Mouse (Mus musculus) telencephalon, adult 2 months (tissue): ENCODE results near the gene Cdkl3.

Source experiments
- DNase-seq: peaks from one replicate; pipeline ENCODE4 v3.0.0-alpha.2; 2011; ENCODE audit warnings: low read depth, low spot score

Gene Cdkl3

DNA sequence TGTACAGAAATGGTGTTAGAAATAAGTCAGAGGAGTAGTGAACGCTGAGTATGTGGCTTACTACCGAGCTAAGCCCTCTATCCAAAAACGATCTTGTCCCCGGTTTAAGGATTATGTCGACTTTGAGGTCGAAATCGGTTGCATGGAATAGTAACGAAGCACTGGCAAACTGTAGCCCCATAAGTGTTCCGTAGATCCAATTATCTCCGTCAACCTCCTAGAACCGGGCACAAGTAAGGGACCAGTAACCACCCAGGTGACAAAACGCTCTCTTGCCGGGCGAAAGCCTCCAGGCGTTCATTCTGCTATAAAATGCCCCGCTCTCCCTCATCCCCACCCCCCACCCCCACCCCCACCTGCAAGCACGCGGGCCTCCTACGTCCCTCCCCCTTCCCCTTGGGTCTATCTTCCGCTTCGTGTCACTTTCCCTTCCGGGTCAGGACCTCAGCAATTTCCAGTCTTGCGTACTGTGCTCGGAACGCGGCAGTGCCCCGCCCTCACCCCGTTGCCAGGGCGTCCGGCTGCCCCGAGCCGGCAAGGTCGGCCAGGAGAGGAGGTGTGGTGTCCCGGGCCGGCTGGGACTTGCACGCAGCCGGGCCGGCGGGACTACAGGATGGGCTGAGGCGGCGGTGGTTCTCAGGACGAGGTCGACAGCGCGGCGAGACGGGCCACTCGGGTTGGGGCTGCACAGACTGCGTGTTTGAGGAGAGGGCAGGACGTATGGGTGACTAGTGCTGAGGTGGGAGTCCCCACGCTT is at the start of gene Cdkl3:
Gene Cdkl3 (plus strand): TSS at position 450 of the 757 bp plus-strand sequence.
- peak; percentile 90 for DNase-seq

- no peak for DNase-seq
Measured at GRCm38 (mm10) chr11:51956112-51956511, 47.9 kb upstream of the Cdkl3 start.

GRCm38 (mm10) chr11:51957760-51958159 is 46.3 kb upstream of the Cdkl3 start:
- no peak for DNase-seq

DNA sequence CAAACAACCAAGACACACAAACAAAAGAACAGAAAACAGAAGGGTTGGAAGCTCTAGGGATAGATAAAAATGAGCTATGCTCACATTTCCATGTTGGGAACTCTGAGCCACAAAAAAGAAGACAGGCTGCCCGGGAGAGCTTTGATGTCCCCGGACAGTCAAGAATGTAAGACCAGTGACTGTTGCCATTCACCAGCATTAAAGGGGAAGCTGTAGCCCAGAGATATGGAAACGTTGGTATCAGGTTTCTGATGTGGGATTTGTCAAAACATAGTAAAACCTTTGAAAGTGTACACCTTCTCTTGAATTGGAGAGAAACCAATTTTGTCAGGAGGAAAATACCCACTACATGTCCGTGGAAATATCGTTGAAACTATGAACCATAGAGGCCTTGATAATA is 44.5 kb upstream of the Cdkl3 start:
- DNase-seq: no peak

- DNase-seq: no peak
Measured at GRCm38 (mm10) chr11:51960061-51960460, 44.0 kb upstream of the Cdkl3 start.

DNA sequence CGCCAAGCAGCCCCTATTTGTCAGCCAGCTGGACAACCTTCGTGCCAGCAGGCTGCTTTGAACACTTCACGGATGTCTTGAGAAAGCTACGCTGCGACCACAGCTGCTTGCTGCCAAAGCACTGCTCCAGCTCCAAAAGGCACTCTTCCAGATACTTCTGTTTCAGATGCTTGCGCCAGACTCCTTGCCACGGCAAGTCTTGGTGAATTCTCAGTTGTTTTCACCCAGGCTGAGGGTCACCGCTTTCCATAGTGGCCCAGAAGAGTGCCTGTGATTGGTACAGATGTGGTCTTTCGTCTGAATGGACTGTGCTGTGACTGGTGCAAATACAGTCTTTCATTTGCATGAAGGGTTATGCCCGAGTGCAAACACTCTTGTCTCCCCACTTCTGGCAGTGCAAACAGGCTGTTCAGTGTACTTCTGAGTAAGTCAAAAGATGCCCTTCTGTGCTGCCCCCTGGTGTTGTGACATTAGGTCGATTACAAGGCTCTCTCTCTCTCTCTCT is 43.0 kb upstream of the Cdkl3 start:
- no peak for DNase-seq

GRCm38 (mm10) chr11:51961761-51962160 is 42.3 kb upstream of the Cdkl3 start:
- no peak for DNase-seq

DNA sequence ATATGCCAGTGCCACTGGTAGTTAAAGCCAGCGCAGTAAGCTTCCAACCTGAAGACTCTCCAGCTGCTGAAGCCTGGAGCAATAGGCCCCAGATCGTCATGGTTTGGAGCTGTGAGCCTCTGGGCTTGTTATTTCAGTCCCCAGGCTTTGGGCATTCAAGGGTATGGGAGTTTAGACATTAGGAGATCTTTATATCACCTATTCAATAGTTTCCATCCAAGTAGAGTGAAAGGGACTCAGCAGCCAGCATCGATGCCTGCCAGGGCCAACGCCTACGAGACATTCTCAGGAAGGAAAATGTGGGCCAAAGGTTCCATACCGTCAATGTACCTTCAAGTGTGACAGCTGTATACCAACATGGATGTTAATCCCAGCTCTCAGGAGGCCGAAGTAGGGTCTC is 41.7 kb upstream of the Cdkl3 start:
- no peak for DNase-seq

DNA sequence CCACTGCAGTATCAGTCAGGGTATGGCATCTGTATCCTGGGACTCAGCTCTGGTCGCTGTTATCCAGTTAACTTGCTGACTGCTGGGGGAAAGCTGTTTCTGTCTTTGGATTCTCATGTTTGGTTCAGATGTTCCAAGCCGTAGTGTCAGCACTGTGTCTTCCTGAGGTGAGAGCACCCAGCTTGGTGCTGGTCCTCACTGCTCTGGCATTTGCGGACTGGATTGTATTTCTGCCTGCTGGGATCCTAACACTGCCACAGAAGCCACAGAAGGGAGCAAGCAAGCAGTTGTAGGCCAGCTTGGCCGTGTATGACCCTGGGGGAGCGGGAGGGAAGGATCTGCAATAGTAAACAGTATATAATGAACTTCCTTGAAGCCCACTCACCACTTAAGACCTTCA is 37.4 kb upstream of the Cdkl3 start:
- no peak for DNase-seq

DNA sequence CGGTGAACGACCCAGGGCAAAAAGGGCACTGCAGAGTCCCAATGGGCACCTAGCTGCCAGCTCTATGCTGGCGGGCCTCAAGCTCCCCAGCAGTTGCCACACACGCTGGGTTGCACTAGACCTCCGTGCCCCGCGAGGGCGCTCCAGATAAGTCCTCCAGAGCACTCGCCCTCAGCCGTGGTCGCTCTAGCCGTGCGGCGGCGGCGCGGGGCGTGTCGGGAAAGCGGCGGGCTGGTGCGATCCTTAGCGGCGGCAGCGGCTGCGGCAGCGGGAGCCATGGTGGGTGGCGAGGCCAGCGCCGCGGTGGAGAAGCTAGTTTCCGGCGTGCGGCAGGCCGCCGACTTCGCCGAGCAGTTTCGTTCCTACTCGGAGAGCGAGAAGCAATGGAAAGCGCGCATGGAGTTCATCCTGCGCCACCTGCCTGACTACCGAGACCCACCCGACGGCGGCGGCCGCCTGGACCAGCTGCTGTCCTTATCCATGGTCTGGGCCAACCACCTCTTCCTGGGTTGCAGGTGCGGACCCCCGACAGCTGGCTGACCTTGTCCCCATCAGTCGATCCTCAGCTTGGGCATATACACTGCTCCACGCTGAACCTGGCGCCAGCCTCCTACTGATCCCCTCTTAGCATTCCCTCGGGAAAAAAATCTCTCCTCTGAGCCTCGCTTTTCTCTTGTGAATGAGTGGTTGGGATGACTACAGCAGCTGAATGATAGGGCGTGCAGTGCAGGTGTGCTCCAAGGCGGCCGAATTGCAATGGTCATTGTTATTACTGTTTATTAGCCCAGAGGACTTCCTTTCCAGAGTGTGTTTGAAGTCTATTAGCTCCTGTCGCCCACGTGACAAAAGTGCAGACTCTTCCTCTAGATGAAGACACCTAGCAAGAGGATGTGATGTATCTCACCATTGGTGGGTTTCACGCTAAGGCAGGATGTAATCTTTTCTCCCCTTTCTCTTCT is 36.3 kb upstream of the Cdkl3 start, which contains the start of gene Cdkn2aipnl:
Gene Cdkn2aipnl (plus strand): TSS at position 219 of the 959 bp plus-strand sequence.
- DNase-seq: peak; percentile 84

GRCm38 (mm10) chr11:51968896-51969295 is 35.1 kb upstream of the Cdkl3 start:
- no peak for DNase-seq

- no peak for DNase-seq
Measured at GRCm38 (mm10) chr11:51969511-51969910, 34.5 kb upstream of the Cdkl3 start.

GRCm38 (mm10) chr11:51971644-51972043 is 32.4 kb upstream of the Cdkl3 start:
- DNase-seq: no peak

GRCm38 (mm10) chr11:51999611-52000289 is 4.3 kb upstream of the Cdkl3 start:
- no peak for DNase-seq

- DNase-seq: peak; percentile 98
Measured at GRCm38 (mm10) chr11:52000290-52000962, 3.6 kb upstream of the Cdkl3 start, which contains the start of gene Ube2b. TSS of gene Ube2b (minus strand) at chr11:52000762.

DNA sequence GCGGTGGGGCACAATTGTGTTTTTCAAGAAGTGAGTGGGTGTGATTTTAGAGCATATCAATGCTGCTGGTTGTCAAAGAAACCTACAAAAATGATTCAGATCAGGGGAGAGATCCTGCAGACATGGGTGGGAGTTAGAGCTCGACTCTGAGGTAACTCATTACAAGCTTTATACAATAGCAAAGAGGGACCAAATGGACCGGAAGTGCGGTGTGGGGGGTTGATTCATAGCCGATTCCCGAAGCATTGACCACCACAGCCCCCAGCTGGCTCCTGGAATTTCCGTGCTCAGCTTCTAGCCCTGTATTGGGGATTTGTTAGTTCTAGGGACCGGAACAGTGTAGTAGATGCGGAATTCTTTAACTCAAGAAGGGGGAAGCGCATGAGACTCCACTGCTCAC is 2.7 kb upstream of the Cdkl3 start:
- DNase-seq: no peak

GRCm38 (mm10) chr11:52001861-52002260 is 2.2 kb upstream of the Cdkl3 start:
- DNase-seq: no peak

GRCm38 (mm10) chr11:52002842-52003504 is 1.0 kb upstream of the Cdkl3 start:
- no peak for DNase-seq

GRCm38 (mm10) chr11:52003505-52003771 is 583 bp upstream of the Cdkl3 start:
- no peak for DNase-seq

GRCm38 (mm10) chr11:52005586-52005985 is 1.6 kb downstream of the Cdkl3 start:
- no peak for DNase-seq

GRCm38 (mm10) chr11:52011011-52011410 is 7.0 kb downstream of the Cdkl3 start:
- no peak for DNase-seq
